Mouse (Mus musculus): Measurements from ENCODE around the gene Fut8. TPM values are rescaled to one million over a fixed set of nuclear protein-coding genes. Genes with fewer than 3 reads are reported as not detected.

The Fut8 gene
- polyA plus RNA-seq, 1 experiment, result 11.8 TPM

- no peaks in the 10 kb centered on the region for H3K79me2 ChIP-seq (ENCODE audit: control insufficient read depth, insufficient read depth)
- H3K36me3 ChIP-seq (ENCODE audit: control insufficient read depth, insufficient read depth), result no peaks in the 10 kb centered on the region
- H3K4me2 ChIP-seq (ENCODE audit: low read depth), result no peak overlapping the region
- no peak for TF ChIP-seq MYOG (IDR thresholded peaks at IDR 0.05; ENCODE audit: control insufficient read depth in 1 of 3, insufficient read depth in 1 of 3, insufficient read length in 2 of 3, low read depth in 2 of 3)
- no peak for TF ChIP-seq CEBPB (IDR thresholded peaks at IDR 0.05; ENCODE audit: insufficient read depth, poor library complexity, severe bottlenecking)
- TF ChIP-seq REST (IDR thresholded peaks at IDR 0.05; ENCODE audit: insufficient read depth, insufficient read length), result no peak
- TF ChIP-seq TCF12 (IDR thresholded peaks at IDR 0.05; ENCODE audit: insufficient read depth, poor library complexity, severe bottlenecking), result no peak
- no peak for TF ChIP-seq POLR2AphosphoS2 (IDR thresholded peaks at IDR 0.05; ENCODE audit: insufficient read length, low read depth)
- no peak for TF ChIP-seq MYOD1 (IDR thresholded peaks at IDR 0.05; ENCODE audit: control insufficient read depth in 1 of 3, insufficient read length in 2 of 3, low read depth in 2 of 3)
- no peak for TF ChIP-seq TCF3 (IDR thresholded peaks at IDR 0.05; ENCODE audit: insufficient read length, low read depth)
- TF ChIP-seq SRF (IDR thresholded peaks at IDR 0.05; ENCODE audit: control insufficient read depth, insufficient read length, low read depth), result no peak
- no peak for TF ChIP-seq USF1 (IDR thresholded peaks at IDR 0.05; ENCODE audit: low read depth)
- TF ChIP-seq POLR2A (IDR thresholded peaks at IDR 0.05; ENCODE audit: insufficient read length, low read depth), result no peak
- no peak for TF ChIP-seq E2F4 (IDR thresholded peaks at IDR 0.05; ENCODE audit: insufficient read depth)
- no peak for TF ChIP-seq MAX (IDR thresholded peaks at IDR 0.05; ENCODE audit: low read depth)
- H3K4me3 ChIP-seq, result no peak overlapping the region
- no peaks in the 10 kb centered on the region for H3K27me3 ChIP-seq (ENCODE audit: control insufficient read depth, insufficient read depth, insufficient read length)
- no peak overlapping the region for H3ac ChIP-seq (ENCODE audit: control insufficient read depth, insufficient read length)
Observed at GRCm38 (mm10) chr12:77225727-77226126, 12.2 kb upstream of the Fut8 start.

DNA sequence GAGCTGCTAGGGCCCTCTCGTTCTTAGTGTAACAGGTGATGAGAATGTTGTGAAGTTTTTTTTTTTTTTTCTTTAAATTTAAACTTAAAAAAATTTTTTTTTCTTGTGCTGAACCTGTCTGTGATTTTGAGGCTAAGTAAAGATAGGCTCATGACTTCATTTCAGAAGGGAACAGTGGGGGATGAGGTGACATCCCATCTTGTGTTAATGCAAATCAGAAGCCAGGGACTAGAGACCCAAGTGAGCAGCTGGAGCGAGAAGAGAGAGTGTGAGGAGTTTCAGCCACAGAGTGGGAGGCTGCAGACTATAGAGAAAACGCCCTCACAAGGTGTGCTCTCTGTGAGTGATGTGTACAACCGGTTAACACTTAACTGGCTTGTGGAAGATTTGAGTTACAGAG, 2.0 kb upstream of the Fut8 start:
- H3K4me2 ChIP-seq (ENCODE audit: low read depth), result no peak overlapping the region

DNA sequence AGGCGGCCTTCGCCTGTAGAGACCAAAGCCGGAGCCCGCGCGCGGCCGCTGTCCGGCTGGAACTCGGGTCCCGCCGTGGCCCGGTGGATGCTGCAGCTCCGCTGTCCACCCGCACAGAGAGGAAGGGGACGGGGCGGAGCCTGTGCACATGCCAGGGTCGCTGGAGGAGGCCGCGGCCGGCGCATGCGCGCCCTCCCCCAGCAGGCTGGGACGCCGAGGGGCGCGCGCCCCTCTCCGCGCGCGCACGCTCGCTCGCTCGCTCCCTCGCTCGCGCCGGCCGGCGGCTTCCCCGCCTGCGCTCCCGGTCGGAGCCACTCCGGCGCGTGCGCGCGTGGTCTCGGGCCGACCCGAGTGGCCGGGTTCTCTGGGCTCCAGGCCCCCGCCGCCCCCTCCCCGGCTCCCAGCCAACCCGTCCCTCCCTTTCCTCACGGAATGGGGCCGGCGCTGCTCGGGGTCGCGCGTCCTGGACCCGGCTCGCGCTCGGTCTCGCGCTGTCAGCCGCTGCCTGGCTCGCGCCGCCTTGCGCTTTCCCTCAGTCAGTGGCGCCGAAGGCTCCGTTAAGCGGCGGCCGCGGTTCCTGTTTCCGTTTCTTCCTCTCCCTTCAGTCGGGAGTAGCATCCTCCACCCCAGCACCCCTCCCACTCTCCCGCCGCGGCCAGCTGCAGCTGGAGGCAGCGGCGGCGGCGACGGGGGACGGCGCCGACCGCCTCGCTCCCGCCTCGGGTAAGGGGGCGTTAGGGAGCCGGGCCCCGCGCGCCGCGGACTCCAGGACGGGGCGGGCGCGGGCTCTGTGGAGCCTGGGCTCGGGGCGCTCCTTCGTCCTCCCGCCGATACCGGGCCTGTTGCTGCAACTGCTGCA, 835 bp downstream of the Fut8 start:
- TF ChIP-seq E2F4 (IDR thresholded peaks at IDR 0.05; ENCODE audit: insufficient read depth) (no peak), MYOD1 (IDR thresholded peaks at IDR 0.05; ENCODE audit: control insufficient read depth in 1 of 3, insufficient read length in 2 of 3, low read depth in 2 of 3) (peak in 1 of 3 experiments; percentile 25), TCF3 (IDR thresholded peaks at IDR 0.05; ENCODE audit: insufficient read length, low read depth) (no peak), POLR2A (IDR thresholded peaks at IDR 0.05; ENCODE audit: insufficient read length, low read depth) (peak; percentile 86), MAX (IDR thresholded peaks at IDR 0.05; ENCODE audit: low read depth) (no peak), MYOG (IDR thresholded peaks at IDR 0.05; ENCODE audit: control insufficient read depth in 1 of 3, insufficient read depth in 1 of 3, insufficient read length in 2 of 3, low read depth in 2 of 3) (peak in 1 of 3 experiments; percentile 28), TCF12 (IDR thresholded peaks at IDR 0.05; ENCODE audit: insufficient read depth, poor library complexity, severe bottlenecking) (no peak), SRF (IDR thresholded peaks at IDR 0.05; ENCODE audit: control insufficient read depth, insufficient read length, low read depth) (no peak), CEBPB (IDR thresholded peaks at IDR 0.05; ENCODE audit: insufficient read depth, poor library complexity, severe bottlenecking) (no peak), USF1 (IDR thresholded peaks at IDR 0.05; ENCODE audit: low read depth) (no peak), POLR2AphosphoS2 (IDR thresholded peaks at IDR 0.05; ENCODE audit: insufficient read length, low read depth) (peak; percentile 89), REST (IDR thresholded peaks at IDR 0.05; ENCODE audit: insufficient read depth, insufficient read length) (no peak)
- Histone ChIP-seq H3K36me3 (ENCODE audit: control insufficient read depth, insufficient read depth) (no peaks in the 10 kb centered on the region), H3K4me2 (ENCODE audit: low read depth) (peak overlapping the region; percentile 94), H3ac (ENCODE audit: control insufficient read depth, insufficient read length) (peak overlapping the region; percentile 58), H3K4me3 (peak overlapping the region; percentile 55), H3K27me3 (ENCODE audit: control insufficient read depth, insufficient read depth, insufficient read length) (no peaks in the 10 kb centered on the region), H3K79me2 (ENCODE audit: control insufficient read depth, insufficient read depth) (peaks cover 27% of the 10 kb centered on the region)

More for the DNA sequence above, 2.0 kb upstream of the Fut8 start:
- H3K79me2 ChIP-seq (ENCODE audit: control insufficient read depth, insufficient read depth), result peaks cover 3% of the 10 kb centered on the region
- H3K36me3 ChIP-seq (ENCODE audit: control insufficient read depth, insufficient read depth), result no peaks in the 10 kb centered on the region
- H3K4me3 ChIP-seq, result no peak overlapping the region
- no peaks in the 10 kb centered on the region for H3K27me3 ChIP-seq (ENCODE audit: control insufficient read depth, insufficient read depth, insufficient read length)
- H3ac ChIP-seq (ENCODE audit: control insufficient read depth, insufficient read length), result no peak overlapping the region
- TF ChIP-seq POLR2A (IDR thresholded peaks at IDR 0.05; ENCODE audit: insufficient read length, low read depth) (no peak), TCF3 (IDR thresholded peaks at IDR 0.05; ENCODE audit: insufficient read length, low read depth) (no peak), USF1 (IDR thresholded peaks at IDR 0.05; ENCODE audit: low read depth) (no peak)

DNA sequence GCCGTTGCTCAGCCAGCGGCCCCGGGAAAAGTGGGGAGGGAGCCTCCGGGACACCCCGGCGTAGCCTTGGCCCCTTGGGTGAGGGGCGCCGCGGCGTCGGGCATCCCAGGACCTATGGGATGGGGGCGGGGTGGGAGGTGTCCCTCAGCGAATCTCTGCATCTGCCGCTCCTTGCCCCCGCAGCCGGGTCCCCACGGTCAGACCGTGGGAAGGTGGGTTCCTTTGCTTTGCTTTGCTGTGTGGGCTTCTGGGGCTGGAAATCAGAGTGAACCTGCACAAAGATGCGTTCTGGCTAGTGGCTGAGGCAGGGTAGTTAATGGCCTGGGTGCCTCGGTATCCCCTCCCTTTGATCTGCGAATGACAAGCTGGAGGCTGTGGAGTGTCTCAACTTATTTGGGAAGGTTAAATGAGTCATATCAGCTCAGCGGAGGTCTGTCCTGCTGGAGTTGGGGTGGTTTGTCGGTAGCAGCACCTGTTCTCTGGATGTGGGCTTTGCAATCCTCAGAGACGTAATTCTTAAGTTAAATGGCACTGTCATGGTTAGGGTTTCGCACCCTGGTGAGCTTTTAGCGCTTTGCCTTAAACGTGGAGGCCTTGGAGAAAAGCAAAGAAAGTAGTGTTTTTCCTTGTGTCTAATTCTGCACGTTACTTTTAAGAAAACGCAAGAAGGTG, 1.6 kb downstream of the Fut8 start:
- TF ChIP-seq MYOG (IDR thresholded peaks at IDR 0.05; ENCODE audit: control insufficient read depth in 1 of 3, insufficient read depth in 1 of 3, insufficient read length in 2 of 3, low read depth in 2 of 3) (peak in 1 of 3 experiments; percentile 48), CEBPB (IDR thresholded peaks at IDR 0.05; ENCODE audit: insufficient read depth, poor library complexity, severe bottlenecking) (no peak), TCF12 (IDR thresholded peaks at IDR 0.05; ENCODE audit: insufficient read depth, poor library complexity, severe bottlenecking) (no peak), MYOD1 (IDR thresholded peaks at IDR 0.05; ENCODE audit: control insufficient read depth in 1 of 3, insufficient read length in 2 of 3, low read depth in 2 of 3) (peak in 2 of 3 experiments; percentile 48 to 82)
- peak overlapping the region; percentile 55 for H3K4me3 ChIP-seq
- peak overlapping the region; percentile 58 for H3ac ChIP-seq (ENCODE audit: control insufficient read depth, insufficient read length)
- H3K36me3 ChIP-seq (ENCODE audit: control insufficient read depth, insufficient read depth), result no peaks in the 10 kb centered on the region
- peaks cover 27% of the 10 kb centered on the region for H3K79me2 ChIP-seq (ENCODE audit: control insufficient read depth, insufficient read depth)
- H3K27me3 ChIP-seq (ENCODE audit: control insufficient read depth, insufficient read depth, insufficient read length), result no peaks in the 10 kb centered on the region
- peak overlapping the region; percentile 94 for H3K4me2 ChIP-seq (ENCODE audit: low read depth)

Measured in myocyte (in vitro differentiated cells).